ENCODE assay signal across 8 mouse cellular contexts in genomic region chr13:35501351-35502146, GRCm38 (mm10).
DNase-seq lines count a peak whose midpoint lies in the region; ATAC-seq lines count a peak whose summit lies in the region.

No protein-coding gene starts in this region.

- no peak overlapping the region for H3K4me3 ChIP-seq in embryonic facial prominence, embryonic 14.5 days (ENCODE audit: low read depth, low read length)
- no peak overlapping the region for H3K4me3 ChIP-seq in neural tube, embryonic 14.5 days (ENCODE audit: low read depth, low read length)

- WGBS in embryonic facial prominence, embryonic 14.5 days: 27% methylated on average over 11 of the region's 11 CpGs
- 47% methylated on average over 11 of the region's 11 CpGs for WGBS in neural tube, embryonic 14.5 days

- no peaks in the 10 kb centered on the region for H3K27me3 ChIP-seq in embryonic facial prominence, embryonic 14.5 days (replicated peaks; ENCODE audit: control insufficient read depth, insufficient read depth, low read length)
- H3K27me3 ChIP-seq in neural tube, embryonic 14.5 days (ENCODE audit: control insufficient read depth, insufficient read depth, low read length): no peaks in the 10 kb centered on the region

- peak; percentile 8 for DNase-seq in adrenal gland, postnatal 25 days
- DNase-seq in adrenal gland, adult 18-20 months (ENCODE audit: low spot score in 2 of 2): no peak
- peak; percentile 94 for DNase-seq in brain, adult 2 months (ENCODE audit: low read depth, low spot score)
- peak; percentile 45 for DNase-seq in embryonic facial prominence, embryonic 14.5 days (ENCODE audit: low spot score)
- peak; percentile 73 to 83 for DNase-seq in layer of hippocampus, postnatal 14 days (ENCODE audit: low spot score in 2 of 2)
- no peak for DNase-seq in urinary bladder, postnatal 10 days (ENCODE audit: low spot score)
- no peak for DNase-seq in ovary, postnatal 14 days (ENCODE audit: low spot score)

- no peaks in the 10 kb centered on the region for H3K9me3 ChIP-seq in embryonic facial prominence, embryonic 14.5 days (ENCODE audit: control insufficient read depth, low read length)
- H3K9me3 ChIP-seq in neural tube, embryonic 14.5 days (ENCODE audit: control insufficient read depth, low read length): no peaks in the 10 kb centered on the region

- peak overlapping the region; percentile 44 for H3K27ac ChIP-seq in embryonic facial prominence, embryonic 14.5 days (replicated peaks; ENCODE audit: low read depth, low read length)
- H3K27ac ChIP-seq in neural tube, embryonic 14.5 days (ENCODE audit: low read depth, low read length): peak overlapping the region; percentile 22; the same call in 1 of the 2 replicates

- H3K36me3 ChIP-seq in embryonic facial prominence, embryonic 14.5 days (ENCODE audit: control insufficient read depth, insufficient read depth, low read length): no peaks in the 10 kb centered on the region
- H3K36me3 ChIP-seq in neural tube, embryonic 14.5 days (ENCODE audit: control insufficient read depth, insufficient read depth, low read length): no peaks in the 10 kb centered on the region

- no peak overlapping the region for H3K9ac ChIP-seq in embryonic facial prominence, embryonic 14.5 days (ENCODE audit: low read depth, low read length)
- no peak overlapping the region for H3K9ac ChIP-seq in neural tube, embryonic 14.5 days (replicated peaks; ENCODE audit: low read depth, low read length)

- ATAC-seq in embryonic facial prominence, embryonic 14.5 days (ENCODE audit: low read depth): peak; percentile 62
- ATAC-seq in neural tube, embryonic 14.5 days (ENCODE audit: low read depth): peak; percentile 39

- H3K4me2 ChIP-seq in embryonic facial prominence, embryonic 14.5 days (ENCODE audit: low read depth, low read length): peak overlapping the region; percentile 10
- no peak overlapping the region for H3K4me2 ChIP-seq in neural tube, embryonic 14.5 days (ENCODE audit: low read depth, low read length)

- H3K4me1 ChIP-seq in embryonic facial prominence, embryonic 14.5 days (ENCODE audit: control insufficient read depth, insufficient read depth, low read length): peaks cover 7% of the 10 kb centered on the region
- H3K4me1 ChIP-seq in neural tube, embryonic 14.5 days (ENCODE audit: control insufficient read depth, insufficient read depth, low read length): peaks cover 12% of the 10 kb centered on the region; the same call in 1 of the 2 replicates

Comparison
In these comparisons a context has a peak if more than half of its experiments do, and no peak if none do; other contexts are left out.
1. DNase-seq: peak in adrenal gland, postnatal 25 days (single experiment), brain, adult 2 months (single experiment), embryonic facial prominence, embryonic 14.5 days (single experiment) and layer of hippocampus, postnatal 14 days (2 of 2); none in adrenal gland, adult 18-20 months (0 of 2), urinary bladder, postnatal 10 days (single experiment) and ovary, postnatal 14 days (single experiment).